Mouse (Mus musculus) adrenal gland (tissue): ENCODE data around the gene Myh1.

Source experiments
- intact Hi-C: fragments of 180-260 bp; cut with DNase I; formaldehyde crosslinking; loops from one replicate; pipeline ENCODE4 v1.15.1; 2025

Myh1 gene

DNA sequence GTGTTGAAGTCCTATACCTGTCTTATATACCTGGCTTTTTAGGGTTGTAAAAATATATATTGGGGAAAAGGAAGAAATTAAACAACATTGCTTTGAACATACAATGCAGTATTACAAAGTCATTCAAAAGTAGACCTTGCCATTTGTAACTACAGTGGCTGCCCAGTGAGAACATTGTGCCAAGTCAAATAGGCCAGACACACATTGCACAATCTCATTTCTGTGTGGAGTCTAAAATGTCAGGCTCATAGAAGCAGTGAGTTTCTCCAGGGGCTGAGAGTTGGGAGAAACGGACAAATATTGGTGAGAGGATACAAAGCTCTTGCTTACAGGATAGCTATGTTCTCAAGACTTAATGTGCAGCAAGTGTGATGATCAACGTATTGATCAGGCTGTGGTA is 30.1 kb downstream of the Myh1 start:
- intact Hi-C loops, result no loop called here

DNA sequence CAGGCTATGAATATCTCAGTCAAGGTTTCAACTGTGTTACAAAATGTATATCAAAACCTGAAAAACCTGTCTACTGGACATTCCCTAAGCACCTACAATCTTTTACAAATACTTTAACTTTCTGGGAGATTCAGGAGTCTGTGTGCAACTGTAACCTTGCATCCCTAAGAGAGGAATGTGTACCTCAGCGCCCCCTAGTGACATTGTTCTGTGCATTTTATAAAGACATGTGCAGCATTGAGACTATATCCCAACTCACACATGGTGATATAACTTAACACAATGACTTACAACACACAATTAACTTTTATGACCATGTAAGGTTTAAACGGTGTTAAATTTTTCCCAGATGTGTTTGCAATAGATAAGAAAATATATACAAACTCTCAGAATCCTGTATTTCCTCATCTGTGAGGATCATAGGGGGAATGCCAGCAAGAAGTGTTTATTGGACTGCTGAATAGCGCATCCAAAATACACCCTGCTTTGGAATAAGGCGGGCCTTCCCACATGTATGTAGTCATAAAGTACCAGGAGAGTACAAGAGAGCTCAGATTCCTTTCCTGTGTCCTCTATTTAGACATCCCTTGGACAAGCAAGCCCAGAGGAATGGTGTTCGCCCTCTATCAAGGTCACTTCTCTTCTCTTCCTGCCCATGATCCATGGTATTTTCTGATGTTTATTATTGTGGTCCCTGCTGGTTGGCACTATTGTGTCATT is 35.9 kb downstream of the Myh1 start:
- intact Hi-C loops, result loop anchor here (2.0 kb wide), 1 partner anchor 115 kb away; no protein-coding TSS in a partner anchor

DNA sequence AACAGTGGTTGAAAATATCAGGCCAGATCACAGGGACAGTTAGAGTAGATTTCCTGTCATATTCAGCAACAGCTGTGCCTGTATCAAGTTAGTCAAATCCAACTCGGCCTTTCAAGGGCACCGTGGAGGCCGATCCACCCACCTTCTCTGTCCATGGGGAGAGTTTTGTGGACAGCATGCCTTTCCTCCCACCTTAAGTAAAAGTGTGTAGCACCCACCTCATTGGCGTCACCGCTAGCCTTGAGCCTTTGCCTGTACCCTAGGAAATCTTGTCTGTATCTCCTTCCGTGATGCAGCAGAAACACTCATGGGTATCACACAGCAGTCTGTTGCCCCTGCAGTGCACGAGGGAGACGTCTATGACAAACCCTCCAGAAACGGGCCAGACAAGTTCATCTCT is 36.9 kb downstream of the Myh1 start:
- intact Hi-C loops, result no loop called here

DNA sequence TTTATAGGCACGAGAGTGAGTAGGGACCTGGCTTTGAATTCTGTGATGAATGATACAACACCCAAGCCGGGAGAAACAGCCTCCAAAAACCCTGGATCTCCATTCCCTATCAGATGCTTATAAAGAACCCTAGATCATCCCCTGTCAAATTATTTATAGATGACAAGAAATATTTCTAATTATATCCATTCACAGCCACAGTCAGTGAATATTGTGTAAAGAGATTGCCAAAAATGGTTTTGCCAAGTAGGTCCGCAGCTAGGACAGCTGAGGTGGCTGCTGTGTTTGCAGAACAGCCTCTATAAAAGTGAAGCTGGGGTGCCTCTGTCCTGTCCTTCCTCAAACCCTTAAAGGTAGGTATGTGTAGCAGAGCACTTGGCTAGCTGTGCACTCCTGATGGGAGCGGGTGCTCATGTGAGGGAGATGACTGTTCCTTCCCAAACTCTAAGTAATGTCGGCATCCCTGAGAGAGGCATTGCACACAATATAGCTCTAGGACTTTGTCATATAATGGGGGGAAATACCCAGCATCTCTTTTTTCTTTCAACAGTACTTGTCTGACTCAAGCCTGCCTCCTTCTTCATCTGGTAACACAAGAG is 37.7 kb downstream of the Myh1 start, which contains the start of gene Myh4:
Gene Myh4 (plus strand): TSS at position 549 of the 599 bp plus-strand sequence.
- intact Hi-C loops, result no loop called here

DNA sequence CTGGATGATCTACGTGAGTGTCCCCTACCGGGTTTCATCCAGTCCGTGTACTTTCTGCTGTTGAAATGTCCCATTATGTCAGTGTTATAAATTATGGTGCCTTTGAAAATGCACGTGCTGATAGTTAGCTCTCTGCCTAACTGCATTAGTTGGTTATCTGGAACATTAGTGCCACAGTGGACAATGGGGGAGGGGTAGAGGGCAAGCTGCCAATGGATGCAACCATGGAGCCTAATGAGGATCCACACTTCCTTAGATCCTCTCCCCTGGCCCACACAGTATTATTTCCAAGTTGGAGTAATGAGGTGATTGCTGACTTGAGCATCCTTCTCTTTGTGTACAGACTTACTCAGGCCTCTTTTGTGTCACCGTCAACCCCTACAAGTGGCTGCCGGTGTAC is 41.2 kb downstream of the Myh1 start:
- intact Hi-C loops, result no loop called here

DNA sequence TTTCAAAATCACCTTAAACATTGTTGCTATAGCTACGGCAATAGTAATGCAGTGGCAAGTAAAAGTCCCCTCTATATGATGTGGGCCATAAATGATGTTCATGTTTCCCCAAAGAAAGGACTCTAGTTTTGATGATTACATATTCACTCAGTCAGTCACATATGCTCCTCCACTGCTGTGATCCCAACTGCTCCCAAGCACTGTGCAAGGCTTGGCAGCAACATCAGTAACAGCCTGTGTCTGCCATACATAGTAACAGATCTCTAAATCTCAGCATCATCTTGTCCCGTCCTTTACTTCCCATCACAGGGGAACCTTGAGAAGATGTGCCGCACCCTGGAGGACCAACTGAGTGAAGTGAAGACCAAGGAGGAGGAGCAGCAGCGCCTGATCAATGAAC is 53.8 kb downstream of the Myh1 start:
- intact Hi-C loops, result no loop called here

DNA sequence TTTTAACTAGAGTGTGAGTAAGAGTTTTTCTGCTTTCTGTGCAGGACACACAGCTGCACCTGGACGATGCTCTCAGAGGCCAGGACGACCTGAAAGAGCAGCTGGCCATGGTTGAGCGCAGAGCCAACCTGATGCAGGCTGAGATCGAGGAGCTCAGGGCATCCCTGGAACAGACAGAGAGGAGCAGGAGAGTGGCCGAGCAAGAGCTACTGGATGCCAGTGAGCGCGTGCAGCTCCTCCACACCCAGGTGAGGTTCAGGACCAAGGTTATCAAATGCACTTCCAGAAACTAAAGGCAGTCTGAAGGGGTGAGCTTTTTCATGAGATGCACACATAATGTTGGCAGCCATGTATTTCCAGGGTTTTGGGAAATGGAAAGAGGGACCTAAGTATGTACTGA is 57.2 kb downstream of the Myh1 start:
- intact Hi-C loops, result no loop called here

DNA sequence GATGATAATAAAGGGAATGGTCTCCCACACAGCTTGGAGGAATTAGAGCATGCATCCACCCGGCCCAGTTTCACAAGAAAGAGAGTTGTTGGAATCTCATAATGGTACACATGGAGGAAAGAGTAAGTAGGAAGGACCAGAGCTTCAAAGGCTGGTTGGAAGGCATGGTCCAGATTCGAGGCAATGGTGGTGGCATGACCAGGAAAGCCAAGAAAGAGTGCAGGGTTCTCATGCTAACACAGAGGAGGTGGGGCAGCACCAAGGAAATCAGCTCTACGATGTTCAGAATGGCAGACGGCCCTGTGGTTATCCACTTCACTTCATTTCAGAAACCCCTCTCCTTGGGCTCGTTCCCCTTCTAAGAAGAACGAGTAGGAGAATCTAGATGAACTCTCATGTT is 61.1 kb downstream of the Myh1 start:
- intact Hi-C loops, result no loop called here
